Mouse (Mus musculus): Measurements from ENCODE around the gene Ly6g6e. TPM values are rescaled to one million over a fixed set of nuclear protein-coding genes. Genes with fewer than 3 reads are reported as not detected.

The Ly6g6e gene
- total RNA-seq, 2 experiments from 2014 or later, result 3.6 to 5.4 TPM

- no peak for DNase-seq
These were observed 583 bp downstream of the Ly6g6e start for GRCm38 (mm10) chr17:35077285-35077684.

GRCm38 (mm10) chr17:35077786-35078233, 1.1 kb downstream of the Ly6g6e start, which contains the start of gene Ly6g6d:
Ly6g6d (minus strand) TSS chr17:35078065.
- no peak for DNase-seq

DNA sequence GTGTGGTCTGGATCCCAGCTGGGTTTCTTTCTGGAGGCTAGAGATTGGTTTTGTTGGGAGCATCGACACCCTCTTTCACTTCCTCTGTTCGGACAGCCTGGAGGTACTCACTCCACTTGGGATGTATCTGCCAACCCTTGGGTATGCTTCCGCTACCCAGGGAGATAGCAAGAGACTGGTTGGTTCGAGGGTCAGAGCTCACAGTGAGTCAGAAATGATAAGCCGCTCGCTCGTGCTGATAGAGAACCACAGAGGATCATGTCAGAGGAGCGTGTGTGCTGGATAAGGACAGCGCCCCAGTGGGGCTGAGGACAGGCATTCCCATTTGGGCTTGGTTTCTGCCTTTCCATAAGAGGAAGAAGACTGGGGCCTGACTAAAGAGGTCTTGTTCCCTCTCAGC, 3.1 kb downstream of the Ly6g6e start:
- DNase-seq, result no peak

DNA sequence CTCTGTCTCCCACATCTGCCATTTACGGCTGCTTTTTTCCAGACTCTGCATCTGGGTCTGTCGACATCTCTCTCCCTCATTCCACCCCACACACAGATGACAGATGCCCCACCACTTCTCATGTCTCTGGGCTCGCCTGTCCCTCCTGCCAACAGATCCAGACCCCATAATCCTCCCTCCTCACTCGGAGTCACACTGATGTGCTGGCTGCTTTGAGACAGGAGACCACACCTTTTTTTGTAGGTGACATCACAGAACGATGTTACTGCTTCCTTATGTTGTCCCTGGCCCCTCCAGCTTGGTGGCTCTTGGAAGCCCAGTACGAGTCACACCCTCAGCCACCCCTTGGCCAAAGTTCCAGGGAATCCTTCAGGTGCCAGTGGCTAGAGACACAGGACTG, 3.5 kb downstream of the Ly6g6e start:
- no peak for DNase-seq

DNA sequence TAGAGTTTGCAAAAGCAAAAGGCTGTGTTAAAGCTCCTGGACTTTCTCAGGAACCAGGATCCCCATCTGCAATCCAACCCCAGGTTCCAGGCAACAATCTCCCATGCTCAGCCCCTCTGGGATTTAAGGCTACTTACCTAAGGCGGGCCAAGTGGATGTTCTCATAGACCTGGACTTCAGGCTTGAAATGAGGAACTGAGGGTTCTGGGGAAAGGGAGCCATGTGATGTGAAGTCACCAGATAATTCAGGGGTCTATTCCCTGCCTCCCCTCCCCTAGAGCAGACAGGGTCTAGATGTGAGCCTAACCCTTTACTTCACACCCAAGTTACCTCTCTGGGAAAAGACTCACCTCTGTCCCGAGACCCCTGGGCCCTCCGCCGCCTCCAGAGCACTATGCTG, 4.0 kb downstream of the Ly6g6e start:
- DNase-seq, result no peak

- no peak for DNase-seq
These were observed 6.3 kb downstream of the Ly6g6e start for GRCm38 (mm10) chr17:35082841-35083576.

DNA sequence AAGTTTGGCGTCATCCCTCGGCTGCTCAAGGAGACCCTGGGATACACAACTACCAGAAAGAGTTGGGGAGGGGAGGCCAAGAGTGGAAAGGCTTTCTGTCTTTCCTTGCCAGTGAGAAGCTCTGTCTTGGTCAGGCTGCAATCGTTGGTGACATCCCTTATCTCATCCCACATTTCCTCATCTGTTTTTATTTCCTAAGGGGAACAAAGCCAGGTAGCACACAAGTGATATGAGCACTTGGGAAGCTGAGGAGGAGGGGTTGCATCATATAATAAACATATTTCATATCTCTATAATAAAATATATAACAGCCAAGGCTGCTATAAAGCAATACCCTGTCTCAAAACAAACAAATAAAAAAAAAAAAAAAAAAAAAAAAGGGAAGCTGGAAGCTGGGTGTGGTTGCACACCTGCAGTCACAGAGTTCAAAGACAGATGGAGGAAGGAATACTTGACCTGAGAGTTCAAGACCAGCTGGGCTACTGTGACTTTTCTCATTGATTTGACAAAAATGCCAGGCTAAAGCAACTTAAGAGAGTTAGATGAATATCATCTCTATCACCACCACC, 7.3 kb downstream of the Ly6g6e start:
- no peak for DNase-seq

- no peak for DNase-seq
These were observed 8.6 kb downstream of the Ly6g6e start, which contains the start of gene Ly6g6f for GRCm38 (mm10) chr17:35085208-35085865. Ly6g6f (minus strand) TSS chr17:35085610.

GRCm38 (mm10) chr17:35088151-35088550, 11.4 kb downstream of the Ly6g6e start:
- no peak for DNase-seq

DNA sequence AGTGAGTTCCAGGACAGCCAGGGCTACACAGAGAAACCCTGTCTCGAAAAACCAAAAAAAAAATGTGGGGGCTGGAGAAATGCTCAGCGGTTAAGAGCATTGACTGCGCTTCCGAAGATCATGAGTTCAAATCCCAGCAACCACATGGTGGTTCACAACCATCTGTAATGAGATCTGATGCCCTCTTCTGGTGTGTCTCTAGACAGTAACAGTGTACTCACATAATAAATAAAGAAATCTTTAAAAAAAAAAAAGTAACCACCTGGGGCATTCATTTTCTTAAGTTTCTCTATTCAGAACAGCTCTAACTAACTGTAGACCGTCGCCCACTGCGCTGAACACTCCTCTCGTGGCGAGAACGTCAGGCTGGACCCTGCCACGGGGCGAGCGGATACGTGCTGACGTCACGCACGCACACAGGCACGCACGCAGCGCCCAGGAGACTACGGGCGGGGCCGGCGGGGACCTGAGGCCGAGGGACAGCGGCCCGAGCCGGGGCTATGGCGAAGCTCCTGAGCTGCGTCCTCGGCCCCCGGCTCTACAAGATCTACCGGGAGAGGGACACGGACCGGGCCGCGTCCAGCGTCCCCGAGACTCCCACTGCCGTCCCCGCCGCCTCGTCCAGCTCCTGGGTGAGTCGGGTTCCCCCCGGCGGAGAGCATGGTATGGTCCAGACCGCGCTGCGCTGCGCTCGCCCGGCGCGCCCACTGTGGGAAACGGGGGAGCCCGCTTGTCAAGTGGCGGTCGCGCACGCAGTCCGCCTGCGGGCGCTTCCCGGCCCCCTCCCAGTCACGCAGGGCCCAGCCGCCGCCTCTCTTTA, 12.3 kb downstream of the Ly6g6e start, which contains the start of gene Abhd16a:
Abhd16a (plus strand) TSS at position 439 of the 820 bp plus-strand sequence.
- DNase-seq, result peak; percentile 94 to 95

DNA sequence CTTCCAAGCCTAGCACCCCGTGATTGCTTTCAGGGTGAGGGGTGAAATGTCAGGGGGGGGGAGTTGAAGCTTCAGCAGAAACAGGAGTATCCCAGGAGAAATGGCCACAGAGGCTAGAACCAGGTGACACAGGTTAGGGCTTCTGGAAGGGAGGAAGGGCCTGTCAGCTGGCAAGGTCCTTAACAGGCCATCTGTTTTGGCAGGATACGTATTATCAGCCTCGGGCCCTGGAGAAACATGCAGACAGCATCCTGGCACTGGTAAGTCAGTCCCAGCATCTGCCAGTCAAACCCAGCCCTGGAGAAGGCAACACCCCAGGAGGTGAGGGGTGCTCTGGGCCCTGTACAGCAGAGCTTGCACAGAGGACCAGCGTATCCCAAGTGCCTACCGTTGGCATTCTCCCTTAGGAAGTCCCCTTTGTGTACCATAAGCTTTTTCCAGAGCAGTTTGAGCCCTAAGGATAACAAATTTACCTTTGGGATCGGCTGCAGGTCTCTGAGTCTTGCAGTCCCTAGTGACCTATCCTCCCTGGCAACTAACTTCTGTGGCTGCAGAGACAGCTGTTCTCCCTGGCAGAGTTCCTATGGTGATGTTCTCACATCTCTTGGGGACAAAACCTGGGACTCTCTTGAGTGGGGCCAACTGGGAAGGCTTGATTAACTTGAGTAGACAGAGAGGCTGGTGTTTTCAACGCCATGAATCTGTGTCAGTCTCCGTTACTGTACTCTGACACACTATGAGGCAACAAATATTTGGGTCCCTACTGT, 13.6 kb downstream of the Ly6g6e start:
- DNase-seq, result no peak

- DNase-seq, result no peak
These were observed 15.9 kb downstream of the Ly6g6e start for GRCm38 (mm10) chr17:35092403-35093198.

DNA sequence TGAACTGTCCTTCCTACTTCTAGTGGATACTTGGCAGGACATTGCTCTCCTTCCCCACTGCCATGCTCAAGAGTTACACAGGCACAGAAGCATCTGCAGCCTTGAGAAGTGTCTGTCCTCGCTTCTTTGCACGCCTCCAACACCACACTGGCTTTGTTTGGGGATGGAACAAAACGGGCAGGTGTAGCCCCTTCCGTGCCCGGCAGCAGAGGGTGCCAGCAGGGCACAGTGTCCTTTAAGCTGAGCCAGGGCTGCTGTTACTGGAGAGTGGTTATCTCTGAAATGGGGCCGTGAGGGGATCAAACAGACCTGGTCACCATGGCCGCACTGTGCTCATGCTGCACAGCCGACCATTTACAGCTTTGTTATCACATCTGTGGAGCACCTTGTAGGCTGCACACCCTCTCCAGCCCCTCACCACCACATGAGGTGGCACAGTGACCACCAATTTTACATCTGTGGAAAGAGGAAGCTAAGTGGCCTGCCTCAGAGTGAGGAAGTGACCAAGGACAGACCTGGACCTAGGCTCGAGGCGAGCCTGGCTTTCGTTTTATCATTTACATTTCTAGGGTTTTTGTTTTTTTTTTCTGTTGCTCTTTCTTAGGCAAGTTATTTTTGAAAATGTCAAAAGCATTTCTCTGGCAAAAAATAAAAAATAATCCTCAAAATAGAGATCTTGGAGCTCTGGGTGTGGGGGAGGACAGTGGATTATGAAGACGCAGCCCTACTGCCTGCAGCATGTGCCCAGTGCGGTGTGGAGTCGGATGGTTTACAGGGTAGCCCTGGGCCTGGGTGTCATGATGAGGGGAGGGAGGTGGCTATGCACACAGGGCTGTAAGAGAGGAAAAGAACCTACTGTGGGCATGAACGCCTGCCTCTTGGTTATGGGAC, 18.0 kb downstream of the Ly6g6e start:
- no peak for DNase-seq

GRCm38 (mm10) chr17:35096597-35096996, 19.9 kb downstream of the Ly6g6e start:
- no peak for DNase-seq

- no peak for DNase-seq
These were observed 20.5 kb downstream of the Ly6g6e start for GRCm38 (mm10) chr17:35097164-35097655.

- DNase-seq, result no peak
These were observed 23.6 kb downstream of the Ly6g6e start for GRCm38 (mm10) chr17:35100196-35100765.

DNA sequence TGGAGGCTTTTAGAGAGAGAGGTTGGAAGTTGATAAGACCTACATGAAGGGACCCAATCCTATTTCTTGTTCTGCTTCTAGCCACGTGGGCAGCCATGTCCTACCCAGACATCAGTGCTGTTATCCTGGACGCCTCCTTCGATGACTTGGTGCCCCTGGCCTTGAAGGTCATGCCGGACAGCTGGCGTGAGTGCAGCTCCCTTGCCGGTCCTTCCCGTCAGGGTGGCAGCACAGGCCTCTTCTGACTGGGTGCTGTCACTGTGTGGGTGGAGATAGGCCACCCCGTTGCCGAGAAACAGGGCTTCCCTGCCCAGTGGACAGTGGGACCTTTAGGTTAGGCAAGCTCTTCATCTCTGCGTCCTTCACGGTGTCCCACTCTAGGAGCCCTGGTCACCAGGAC, 24.5 kb downstream of the Ly6g6e start:
- no peak for DNase-seq

- DNase-seq, result no peak
These were observed 25.6 kb downstream of the Ly6g6e start for GRCm38 (mm10) chr17:35102299-35102698.

DNA sequence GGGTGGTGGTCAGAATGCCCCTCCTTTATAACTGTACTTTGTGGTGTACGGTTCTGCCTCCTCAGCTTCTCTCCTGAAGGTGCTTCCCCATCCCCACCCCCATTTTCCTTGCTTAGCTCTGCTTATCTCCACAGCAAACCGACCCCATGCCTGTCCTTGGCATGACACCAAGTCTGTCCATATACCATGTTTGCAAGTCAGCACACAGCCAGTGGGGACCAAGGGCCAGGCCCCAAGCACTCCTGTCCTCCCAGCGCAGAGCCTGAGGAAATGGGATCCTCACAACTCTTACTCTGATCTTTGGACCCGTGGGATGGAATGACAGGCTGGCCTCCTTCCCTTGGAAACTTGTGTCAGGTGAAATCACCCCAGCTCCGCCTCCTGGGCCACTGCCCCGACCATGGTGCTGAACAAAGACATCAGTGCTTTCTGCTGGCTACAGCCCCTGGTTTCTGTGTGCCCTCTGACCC, 26.6 kb downstream of the Ly6g6e start:
- no peak for DNase-seq
